Mouse (Mus musculus) limb, embryonic 11.5 days (tissue): ENCODE results near the gene Lbr. TPM values are rescaled to one million over a fixed set of nuclear protein-coding genes. Genes with fewer than 3 reads are reported as not detected.

Experiments used
- ATAC-seq: fragments of 200-750 bp; cut with Nextera tagmentation; 2 replicates; pipeline ENCODE4 v1.8.0; 2017; ENCODE audit warnings: low read depth; ENCODE audit not compliant: insufficient number of reproducible peaks, low FRiP score, low TSS enrichment
- DNase-seq: peaks from one replicate; pipeline ENCODE4 v3.0.0-alpha.2; 2015; ENCODE audit warnings: low spot score
- H3K27ac ChIP-seq: fragments of 300-500 bp; sonication (generic); replicated peaks from 2 replicates; pipeline ENCODE4 v1.5.1; 2014; ENCODE audit warnings: low read depth, mild to moderate bottlenecking, low read length
- H3K27me3 ChIP-seq: fragments of 300-500 bp; sonication (generic); 2 replicates; pipeline ENCODE4 v1.6.1; 2014; ENCODE audit warnings: mild to moderate bottlenecking, low read length, mixed read lengths; ENCODE audit not compliant: control insufficient read depth, insufficient read depth
- H3K36me3 ChIP-seq: fragments of 300-500 bp; sonication (generic); 2 replicates; pipeline ENCODE4 v1.6.1; 2014; ENCODE audit warnings: mild to moderate bottlenecking, low read length, moderate library complexity, mixed read lengths; ENCODE audit not compliant: control insufficient read depth, insufficient read depth
- H3K4me1 ChIP-seq: fragments of 300-500 bp; sonication (generic); 2 replicates; pipeline ENCODE4 v1.6.1; 2014; ENCODE audit warnings: low read length, mixed read lengths; ENCODE audit not compliant: control insufficient read depth, insufficient read depth
- H3K4me2 ChIP-seq: fragments of 300-500 bp; sonication (generic); 2 replicates; pipeline ENCODE4 v1.6.1; 2014; ENCODE audit warnings: low read depth, mild to moderate bottlenecking, moderate library complexity; ENCODE audit not compliant: severe bottlenecking
- H3K4me3 ChIP-seq: fragments of 300-500 bp; sonication (generic); 2 replicates; pipeline ENCODE4 v1.5.1; 2014; ENCODE audit warnings: low read depth, low read length
- H3K9ac ChIP-seq: fragments of 300-500 bp; sonication (generic); 2 replicates; pipeline ENCODE4 v1.6.1; 2014; ENCODE audit warnings: mild to moderate bottlenecking, low read length
- H3K9me3 ChIP-seq: fragments of 300-500 bp; sonication (generic); 2 replicates; pipeline ENCODE4 v1.6.1; 2016; ENCODE audit warnings: low read length; ENCODE audit not compliant: control insufficient read depth
- WGBS: fragments of 180-500 bp; shearing (Covaris S2); extraction: QIAGEN DNeasy Blood & Tissue Kit; methylation state at CpG from one replicate; pipeline ENCODE4 v1.1.7; 2014; 5-methylcytosine and 5-hydroxymethylcytosine counted together
- polyA plus RNA-seq: library from polyadenylated mRNA; unstranded; fragments of >200 nt; fragmentation: Nextera tagmentation; extraction: Ambion mirVana; gene quantifications from 2 replicates; pipeline ENCODE4 v1.2.1, GENCODE M21; 2014

The Lbr gene
- polyA plus RNA-seq, 1 experiment from 2014 or later = 163 TPM

GRCm38 (mm10) chr1:181873086-181873920, 30.5 kb upstream of the Lbr start:
- 86% methylated on average over 9 of the region's 9 CpGs for WGBS
- ATAC-seq (no peak), DNase-seq (no peak)
- Histone ChIP-seq H3K4me3 (no peak overlapping the region), H3K36me3 (no peaks in the 10 kb centered on the region), H3K4me2 (no peak overlapping the region), H3K9ac (no peak overlapping the region), H3K4me1 (no peaks in the 10 kb centered on the region), H3K27ac (no peak overlapping the region), H3K9me3 (no peaks in the 10 kb centered on the region), H3K27me3 (no peaks in the 10 kb centered on the region)

GRCm38 (mm10) chr1:181872639-181873038, 29.8 kb upstream of the Lbr start:
- 78% methylated on average over 3 of the region's 3 CpGs for WGBS
- H3K27me3 ChIP-seq = no peaks in the 10 kb centered on the region
- H3K36me3 ChIP-seq = no peaks in the 10 kb centered on the region
- no peak for DNase-seq
- ATAC-seq = no peak
- no peak overlapping the region for H3K9ac ChIP-seq
- no peaks in the 10 kb centered on the region for H3K4me1 ChIP-seq
- no peak overlapping the region for H3K4me3 ChIP-seq
- H3K9me3 ChIP-seq = no peaks in the 10 kb centered on the region
- H3K27ac ChIP-seq = no peak overlapping the region
- H3K4me2 ChIP-seq = no peak overlapping the region

- WGBS = 86% methylated on average over 6 of the region's 6 CpGs
Measured at GRCm38 (mm10) chr1:181866429-181867280, 23.8 kb upstream of the Lbr start.

GRCm38 (mm10) chr1:181865863-181866216, 23.0 kb upstream of the Lbr start:
- H3K4me2 ChIP-seq = no peak overlapping the region
- WGBS = 85% methylated on average over 5 of the region's 5 CpGs
- no peak for ATAC-seq

More at GRCm38 (mm10) chr1:181866429-181867280, 23.8 kb upstream of the Lbr start:
- Histone ChIP-seq H3K27ac (no peak overlapping the region), H3K9ac (no peak overlapping the region), H3K4me1 (peaks cover 2% of the 10 kb centered on the region; the same call in 1 of the 2 replicates), H3K36me3 (no peaks in the 10 kb centered on the region), H3K4me3 (no peak overlapping the region), H3K4me2 (no peak overlapping the region), H3K9me3 (no peaks in the 10 kb centered on the region), H3K27me3 (no peaks in the 10 kb centered on the region)
- ATAC-seq = no peak
- DNase-seq = no peak

GRCm38 (mm10) chr1:181864971-181865862, 22.4 kb upstream of the Lbr start:
- H3K36me3 ChIP-seq = no peaks in the 10 kb centered on the region
- no peak overlapping the region for H3K4me2 ChIP-seq
- H3K4me3 ChIP-seq = no peak overlapping the region
- no peaks in the 10 kb centered on the region for H3K27me3 ChIP-seq
- no peak overlapping the region for H3K27ac ChIP-seq
- DNase-seq (no peak), ATAC-seq (no peak)
- no peak overlapping the region for H3K9ac ChIP-seq
- H3K4me1 ChIP-seq = peaks cover 6% of the 10 kb centered on the region
- WGBS = 72% methylated on average over 11 of the region's 11 CpGs
- no peaks in the 10 kb centered on the region for H3K9me3 ChIP-seq

More at GRCm38 (mm10) chr1:181865863-181866216, 23.0 kb upstream of the Lbr start:
- Histone ChIP-seq H3K27me3 (no peaks in the 10 kb centered on the region), H3K4me1 (peaks cover 2% of the 10 kb centered on the region; the same call in 1 of the 2 replicates), H3K4me3 (no peak overlapping the region), H3K9me3 (no peaks in the 10 kb centered on the region), H3K27ac (no peak overlapping the region), H3K9ac (no peak overlapping the region), H3K36me3 (no peaks in the 10 kb centered on the region)
- no peak for DNase-seq

- no peak for DNase-seq
- Histone ChIP-seq H3K9me3 (no peaks in the 10 kb centered on the region), H3K4me3 (no peak overlapping the region), H3K4me1 (peaks cover 6% of the 10 kb centered on the region), H3K27ac (no peak overlapping the region), H3K4me2 (no peak overlapping the region), H3K9ac (no peak overlapping the region), H3K36me3 (no peaks in the 10 kb centered on the region), H3K27me3 (no peaks in the 10 kb centered on the region)
- WGBS = 33% methylated on average over 8 of the region's 8 CpGs
- ATAC-seq = no peak
Measured at GRCm38 (mm10) chr1:181863431-181863830, 20.6 kb upstream of the Lbr start.

- WGBS = 41% methylated on average over 16 of the region's 16 CpGs
- DNase-seq (no peak), ATAC-seq (no peak)
- H3K4me2 ChIP-seq = no peak overlapping the region
- no peaks in the 10 kb centered on the region for H3K36me3 ChIP-seq
- no peaks in the 10 kb centered on the region for H3K9me3 ChIP-seq
- H3K4me3 ChIP-seq = no peak overlapping the region
- H3K27me3 ChIP-seq = no peaks in the 10 kb centered on the region
- H3K4me1 ChIP-seq = peaks cover 6% of the 10 kb centered on the region
- no peak overlapping the region for H3K27ac ChIP-seq
- no peak overlapping the region for H3K9ac ChIP-seq
Measured at GRCm38 (mm10) chr1:181862676-181863374, 20.0 kb upstream of the Lbr start.
